Mouse (Mus musculus): ENCODE results near the gene Rasgef1a.

GRCm38 (mm10) chr6:117991928-117992327 lies 19.3 kb upstream of the Rasgef1a start:
- no peak for TF ChIP-seq POLR2A (IDR thresholded peaks at IDR 0.05; ENCODE audit: control insufficient read depth, extremely low read depth, insufficient read depth, low read length, poor library complexity)
- TF ChIP-seq CTCF (IDR thresholded peaks at IDR 0.05; ENCODE audit: borderline replicate concordance, control insufficient read depth, extremely low read depth, insufficient read depth, low read length, poor library complexity): no peak
